Mouse (Mus musculus) thymus, adult 2 months (tissue): ENCODE results near the gene Prss41.

Experiments
- CTCF ChIP-seq: fragments of 200-500 bp; IDR thresholded peaks from 2 replicates; pipeline ENCODE4 v1.5.1; 2012; ENCODE audit warnings: mild to moderate bottlenecking, control low read depth, low read length, moderate library complexity, borderline replicate concordance; ENCODE audit not compliant: control insufficient read depth, poor library complexity, insufficient read depth; ENCODE audit errors: extremely low read depth
- POLR2A ChIP-seq: fragments of 200-500 bp; IDR thresholded peaks from 2 replicates; pipeline ENCODE4 v1.6.1; 2012; ENCODE audit warnings: mild to moderate bottlenecking, low read length, control low read depth, moderate library complexity; ENCODE audit not compliant: control insufficient read depth, poor library complexity, insufficient read depth; ENCODE audit errors: extremely low read depth

- TF ChIP-seq CTCF: no peak
- TF ChIP-seq POLR2A: no peak
Measured at GRCm38 (mm10) chr17:23789749-23790268, 54.2 kb downstream of the Prss41 start.
